Mouse (Mus musculus) hindbrain, embryonic 16.5 days (tissue): ENCODE results near the gene Atxn3. TPM values are rescaled to one million over a fixed set of nuclear protein-coding genes. Genes with fewer than 3 reads are reported as not detected.

ENCODE experiments used
- ATAC-seq: fragments of 200-750 bp; cut with Nextera tagmentation; 2 replicates; pipeline ENCODE4 v1.8.0; 2017; ENCODE audit warnings: moderate TSS enrichment, moderate library complexity
- H3K27ac ChIP-seq: fragments of 300-500 bp; sonication (generic); 2 replicates; pipeline ENCODE4 v1.5.1; 2014; ENCODE audit warnings: low read depth, mild to moderate bottlenecking, control low read depth, low read length, moderate library complexity
- H3K27me3 ChIP-seq: fragments of 300-500 bp; sonication (generic); replicated peaks from 2 replicates; pipeline ENCODE4 v1.6.1; 2014; ENCODE audit warnings: low read length; ENCODE audit not compliant: control insufficient read depth, insufficient read depth
- H3K36me3 ChIP-seq: fragments of 300-500 bp; sonication (generic); 2 replicates; pipeline ENCODE4 v1.6.1; 2014; ENCODE audit warnings: mild to moderate bottlenecking, low read length, moderate library complexity, mixed read lengths; ENCODE audit not compliant: control insufficient read depth, insufficient read depth
- H3K4me1 ChIP-seq: fragments of 300-500 bp; sonication (generic); 2 replicates; pipeline ENCODE4 v1.6.1; 2014; ENCODE audit warnings: low read depth, low read length; ENCODE audit not compliant: control insufficient read depth, insufficient read depth
- H3K4me2 ChIP-seq: fragments of 300-500 bp; sonication (generic); 2 replicates; pipeline ENCODE4 v1.6.1; 2014; ENCODE audit warnings: mild to moderate bottlenecking, low read length, control low read depth, moderate library complexity
- H3K4me3 ChIP-seq: fragments of 300-500 bp; sonication (generic); 2 replicates; pipeline ENCODE4 v1.5.1; 2014; ENCODE audit warnings: mild to moderate bottlenecking, low read length, control low read depth, moderate library complexity
- H3K9ac ChIP-seq: fragments of 300-500 bp; sonication (generic); 2 replicates; pipeline ENCODE4 v1.6.1; 2014; ENCODE audit warnings: low read depth, mild to moderate bottlenecking, control low read depth, low read length, moderate library complexity
- H3K9me3 ChIP-seq: fragments of 300-500 bp; sonication (generic); 2 replicates; pipeline ENCODE4 v1.6.1; 2014; ENCODE audit warnings: mild to moderate bottlenecking, low read length, moderate library complexity; ENCODE audit not compliant: control insufficient read depth
- WGBS: fragments of 180-500 bp; shearing (Covaris S2); extraction: QIAGEN DNeasy Blood & Tissue Kit; methylation state at CpG from one replicate; pipeline ENCODE4 v1.1.7; 2014; 5-methylcytosine and 5-hydroxymethylcytosine counted together
- polyA plus RNA-seq: library from polyadenylated mRNA; unstranded; fragments of >200 nt; fragmentation: Nextera tagmentation; extraction: Ambion mirVana; gene quantifications from 2 replicates; pipeline ENCODE4 v1.2.1, GENCODE M21; 2015

Atxn3 gene
- polyA plus RNA-seq, 1 experiment from 2014 or later = 9.0 TPM

DNA sequence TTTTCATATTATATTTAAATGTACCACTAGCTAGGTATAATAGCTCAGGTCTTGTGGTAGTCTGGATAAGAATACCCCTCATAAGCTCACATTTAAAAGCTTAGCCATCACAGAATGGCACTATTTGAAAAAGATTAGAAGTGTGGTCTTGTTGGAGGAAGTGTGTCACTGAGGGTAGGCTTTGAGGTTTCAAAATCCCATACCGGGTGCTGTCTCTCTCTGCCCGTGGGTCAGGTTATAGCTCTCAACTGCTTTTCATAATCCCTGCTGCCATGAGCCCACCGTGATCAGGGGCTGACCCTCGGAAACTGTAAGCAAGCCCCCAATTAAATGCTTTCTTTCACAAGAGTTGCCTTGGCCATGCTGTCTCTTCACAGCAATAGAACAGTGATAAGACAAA, 53.1 kb downstream of the Atxn3 start:
- Histone ChIP-seq H3K4me3 (no peak overlapping the region), H3K27ac (no peak overlapping the region), H3K9me3 (no peaks in the 10 kb centered on the region), H3K27me3 (no peaks in the 10 kb centered on the region), H3K9ac (no peak overlapping the region), H3K36me3 (peaks cover 11% of the 10 kb centered on the region), H3K4me1 (no peaks in the 10 kb centered on the region), H3K4me2 (no peak overlapping the region)
- no peak for ATAC-seq
- 91% methylated on average over 4 of the region's 4 CpGs for WGBS

DNA sequence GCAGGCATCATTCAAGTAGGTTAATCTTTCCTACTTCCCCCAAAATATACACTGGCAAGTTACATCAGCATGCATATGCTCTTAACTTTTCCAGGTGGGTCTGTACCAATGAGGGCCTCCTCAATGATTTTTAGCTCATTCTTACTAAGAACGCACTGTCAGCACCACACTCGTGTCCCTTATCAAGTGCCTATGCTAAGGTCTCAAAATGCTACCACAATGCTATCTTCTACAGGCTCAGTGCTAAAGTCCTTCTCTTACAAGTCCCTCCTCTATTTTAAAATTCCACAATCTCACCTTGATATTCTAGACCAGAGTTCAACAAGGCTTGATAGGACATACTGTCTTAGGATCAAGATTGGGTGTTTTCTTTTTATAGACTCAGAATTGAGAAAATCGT, 53.9 kb downstream of the Atxn3 start:
- H3K4me2 ChIP-seq = no peak overlapping the region
- peaks cover 11% of the 10 kb centered on the region for H3K36me3 ChIP-seq
- no peak overlapping the region for H3K9ac ChIP-seq
- H3K27ac ChIP-seq = no peak overlapping the region
- no peak for ATAC-seq
- no peak overlapping the region for H3K4me3 ChIP-seq
- no peaks in the 10 kb centered on the region for H3K4me1 ChIP-seq
- no peaks in the 10 kb centered on the region for H3K27me3 ChIP-seq
- H3K9me3 ChIP-seq = no peaks in the 10 kb centered on the region
- WGBS = 98% methylated on average over 3 of the region's 3 CpGs

DNA sequence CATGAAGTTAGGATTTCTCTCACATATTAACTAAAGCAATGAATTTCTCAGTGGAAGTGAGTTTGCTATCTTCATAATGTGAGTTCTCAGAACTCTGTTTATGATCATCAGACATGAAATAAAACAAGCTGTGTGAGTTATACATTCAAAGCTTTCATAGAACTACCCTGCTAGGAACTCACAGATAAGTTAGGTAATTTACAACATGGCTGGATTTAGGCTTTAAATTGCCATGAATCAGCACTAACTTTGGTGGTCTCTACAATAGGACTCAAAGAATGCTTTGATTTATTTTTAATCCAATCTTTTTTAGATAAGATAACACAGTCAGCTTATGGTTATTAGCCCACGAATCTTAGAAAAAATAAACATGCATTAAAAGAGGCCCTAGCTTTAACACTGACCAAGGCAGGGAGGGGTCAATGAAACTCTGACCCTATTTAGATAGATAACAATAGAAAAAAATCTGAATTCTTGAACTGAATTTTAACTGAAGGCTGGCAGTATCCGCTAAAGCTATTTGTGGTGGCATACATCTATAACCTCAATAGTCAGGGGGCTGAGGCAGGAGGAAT, 58.3 kb downstream of the Atxn3 start:
- no peaks in the 10 kb centered on the region for H3K9me3 ChIP-seq
- H3K27me3 ChIP-seq = no peaks in the 10 kb centered on the region
- H3K4me3 ChIP-seq = no peak overlapping the region
- no peaks in the 10 kb centered on the region for H3K4me1 ChIP-seq
- peaks cover 3% of the 10 kb centered on the region; the same call in 1 of the 2 replicates for H3K36me3 ChIP-seq
- H3K4me2 ChIP-seq = no peak overlapping the region
- H3K27ac ChIP-seq = no peak overlapping the region
- no peak for ATAC-seq
- 88% methylated on average over 2 of the region's 2 CpGs for WGBS
- H3K9ac ChIP-seq = no peak overlapping the region

DNA sequence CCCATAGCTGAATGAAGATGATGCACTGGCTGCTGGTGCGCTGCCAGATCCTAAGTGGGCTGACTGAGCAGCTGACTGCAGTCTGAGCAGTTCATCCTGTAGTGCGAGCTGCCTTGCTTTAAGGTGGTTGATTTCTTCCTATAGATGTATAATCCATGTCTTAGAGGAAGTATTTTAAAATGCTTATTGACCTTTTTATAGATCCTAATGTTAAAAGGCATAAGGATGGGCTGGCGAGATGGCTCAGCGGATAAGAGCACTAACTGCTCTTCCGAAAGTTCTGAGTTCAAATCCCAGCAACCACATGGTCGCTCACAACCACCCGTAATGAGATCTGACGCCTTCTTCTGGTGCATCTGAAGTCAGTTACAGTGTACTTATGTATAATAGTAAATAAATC, 59.1 kb downstream of the Atxn3 start:
- Histone ChIP-seq H3K36me3 (peaks cover 7% of the 10 kb centered on the region), H3K9ac (no peak overlapping the region), H3K27ac (no peak overlapping the region), H3K9me3 (no peaks in the 10 kb centered on the region), H3K4me3 (no peak overlapping the region), H3K4me1 (no peaks in the 10 kb centered on the region), H3K27me3 (no peaks in the 10 kb centered on the region), H3K4me2 (no peak overlapping the region)
- ATAC-seq = no peak
- 97% methylated on average over 8 of the region's 8 CpGs for WGBS

DNA sequence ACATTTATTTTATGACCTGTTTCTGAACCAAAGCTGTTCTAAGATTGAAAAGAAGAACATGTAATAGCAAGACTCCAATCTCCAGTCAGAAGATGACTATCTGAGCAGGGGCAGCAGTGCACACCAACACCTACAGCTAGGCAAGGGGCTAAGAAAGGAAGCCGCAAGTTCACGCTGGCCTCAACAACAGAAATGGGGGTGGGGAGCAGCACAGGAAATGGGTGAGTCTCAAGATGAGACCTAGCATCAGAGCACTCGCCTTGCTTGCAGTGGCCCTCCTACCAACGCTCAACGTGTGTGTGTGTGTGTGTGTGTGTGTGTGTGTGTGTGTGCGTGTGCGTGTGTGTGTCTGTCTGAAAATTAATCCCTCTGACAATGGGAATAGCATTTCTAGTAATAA, 60.9 kb downstream of the Atxn3 start:
- no peak overlapping the region for H3K4me3 ChIP-seq
- H3K27me3 ChIP-seq = no peaks in the 10 kb centered on the region
- no peak for ATAC-seq
- WGBS = 89% methylated on average over 7 of the region's 7 CpGs
- H3K4me2 ChIP-seq = no peak overlapping the region
- H3K27ac ChIP-seq = no peak overlapping the region
- H3K9me3 ChIP-seq = no peaks in the 10 kb centered on the region
- H3K36me3 ChIP-seq = peaks cover 14% of the 10 kb centered on the region
- H3K9ac ChIP-seq = no peak overlapping the region
- H3K4me1 ChIP-seq = no peaks in the 10 kb centered on the region

DNA sequence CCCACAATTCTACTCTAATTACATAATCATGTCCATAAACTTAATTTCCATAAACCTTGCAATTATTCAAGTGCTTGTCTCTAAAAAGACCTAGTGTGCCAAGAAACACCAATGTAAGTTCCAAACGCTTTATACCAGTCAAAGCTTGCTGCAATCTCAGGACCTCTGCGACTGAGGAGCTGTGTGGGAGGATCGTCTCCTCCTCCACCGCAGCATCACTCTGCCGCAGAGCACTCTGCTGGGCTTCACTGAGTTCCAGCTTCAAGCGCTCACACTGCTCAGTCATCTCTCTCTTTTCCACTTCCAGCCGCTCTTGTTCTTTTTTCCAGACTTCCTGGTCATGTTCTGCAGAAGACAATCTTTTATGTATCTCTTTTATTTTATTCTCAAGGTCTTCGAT, 64.8 kb downstream of the Atxn3 start:
- Histone ChIP-seq H3K4me3 (no peak overlapping the region), H3K27me3 (no peaks in the 10 kb centered on the region), H3K4me1 (no peaks in the 10 kb centered on the region), H3K9ac (no peak overlapping the region), H3K4me2 (no peak overlapping the region), H3K9me3 (no peaks in the 10 kb centered on the region), H3K36me3 (peaks cover 19% of the 10 kb centered on the region), H3K27ac (no peak overlapping the region)
- ATAC-seq = no peak
- WGBS = 88% methylated on average over 8 of the region's 8 CpGs

DNA sequence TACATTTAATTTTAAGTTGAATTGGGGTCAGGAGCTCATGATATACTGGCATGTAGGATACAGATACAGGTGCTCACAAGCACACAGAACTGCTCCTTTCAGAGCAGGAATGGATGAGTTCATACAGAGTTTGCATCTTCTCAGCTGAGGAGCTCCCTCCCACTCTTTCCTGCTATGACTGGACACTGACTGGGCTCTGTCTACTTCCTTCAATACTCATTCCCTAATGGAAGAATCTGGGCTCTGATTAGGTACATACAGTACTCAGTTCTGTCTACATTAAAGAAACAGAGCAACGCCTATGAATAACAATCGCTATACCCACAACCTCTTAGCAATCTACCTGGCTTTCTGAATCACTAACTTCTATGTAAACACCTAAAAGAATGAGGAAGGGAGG, 65.2 kb downstream of the Atxn3 start:
- 95% methylated on average over 2 of the region's 2 CpGs for WGBS
- Histone ChIP-seq H3K36me3 (peaks cover 19% of the 10 kb centered on the region), H3K4me2 (no peak overlapping the region)

DNA sequence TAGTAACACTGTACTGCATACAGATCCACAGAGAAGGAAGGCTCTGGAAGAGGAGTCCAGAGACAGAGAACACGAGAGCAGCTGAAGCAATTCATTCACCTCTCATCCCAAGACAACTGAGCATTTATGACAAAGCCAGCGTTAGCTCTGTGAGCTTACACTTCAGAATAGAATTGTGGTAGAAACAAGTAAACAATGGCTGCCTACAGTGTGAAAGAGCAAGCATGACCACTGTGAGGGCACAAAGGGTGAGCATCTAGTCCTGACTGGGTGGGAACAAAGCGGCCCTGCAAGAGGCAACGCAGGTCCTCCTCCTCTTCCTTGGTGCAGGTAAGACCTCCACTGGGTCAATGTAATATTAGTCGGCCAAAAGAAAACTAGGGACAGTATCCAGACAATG, 67.0 kb downstream of the Atxn3 start:
- 82% methylated on average over 5 of the region's 5 CpGs for WGBS
- Histone ChIP-seq H3K36me3 (peaks cover 21% of the 10 kb centered on the region), H3K4me1 (no peaks in the 10 kb centered on the region), H3K4me3 (no peak overlapping the region), H3K9ac (no peak overlapping the region), H3K27me3 (no peaks in the 10 kb centered on the region), H3K9me3 (no peaks in the 10 kb centered on the region), H3K27ac (no peak overlapping the region), H3K4me2 (no peak overlapping the region)
- ATAC-seq = no peak

More for the DNA sequence above, 65.2 kb downstream of the Atxn3 start:
- no peak for ATAC-seq
- Histone ChIP-seq H3K4me3 (no peak overlapping the region), H3K27me3 (no peaks in the 10 kb centered on the region), H3K9ac (no peak overlapping the region), H3K27ac (no peak overlapping the region), H3K4me1 (no peaks in the 10 kb centered on the region), H3K9me3 (no peaks in the 10 kb centered on the region)

DNA sequence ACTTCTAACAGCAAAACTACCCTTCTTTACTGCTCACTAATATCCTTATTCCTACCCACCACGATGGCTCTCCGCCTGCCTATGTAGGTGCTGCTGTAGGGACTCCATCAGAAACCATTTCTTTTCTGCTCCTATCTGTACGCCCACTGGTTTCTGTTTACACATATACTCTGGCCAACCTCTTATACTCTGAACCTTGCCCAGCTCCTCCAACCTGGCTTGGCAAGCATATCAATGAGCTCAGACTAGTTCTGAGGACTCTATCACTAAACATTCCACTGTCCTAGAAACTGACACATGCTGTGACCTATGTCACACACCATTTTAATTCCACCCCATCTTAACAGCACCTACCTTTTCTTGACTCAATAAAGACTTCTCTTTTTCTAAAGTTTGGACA, 68.7 kb downstream of the Atxn3 start:
- Histone ChIP-seq H3K36me3 (peaks cover 30% of the 10 kb centered on the region), H3K4me3 (no peak overlapping the region), H3K4me1 (no peaks in the 10 kb centered on the region), H3K9ac (no peak overlapping the region), H3K9me3 (no peaks in the 10 kb centered on the region), H3K27ac (no peak overlapping the region), H3K4me2 (no peak overlapping the region), H3K27me3 (no peaks in the 10 kb centered on the region)
- WGBS = 97% methylated on average over 3 of the region's 3 CpGs
- no peak for ATAC-seq

DNA sequence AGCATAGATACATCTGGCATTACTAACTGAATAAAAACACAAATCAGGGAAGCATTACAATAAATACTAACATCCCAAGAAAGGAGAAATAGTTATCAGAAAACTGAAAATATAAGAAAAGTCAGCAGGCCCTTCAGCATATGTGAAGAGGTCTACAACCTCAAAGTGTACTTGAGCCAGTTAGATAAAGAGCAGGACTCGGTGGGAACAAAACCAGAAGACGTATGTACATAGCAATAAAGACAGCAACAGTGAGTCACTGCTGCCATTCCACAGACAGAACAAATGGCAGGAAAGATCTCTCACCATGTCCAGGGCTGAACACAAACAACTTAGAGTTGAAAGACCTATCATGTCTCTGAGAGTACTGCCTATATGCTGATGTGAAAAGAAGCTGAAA, 69.7 kb downstream of the Atxn3 start:
- no peak for ATAC-seq
- H3K4me2 ChIP-seq = no peak overlapping the region

More for the DNA sequence above, 69.7 kb downstream of the Atxn3 start:
- no peak overlapping the region for H3K27ac ChIP-seq
- no peaks in the 10 kb centered on the region for H3K4me1 ChIP-seq
- no peaks in the 10 kb centered on the region for H3K9me3 ChIP-seq
- peaks cover 28% of the 10 kb centered on the region for H3K36me3 ChIP-seq
- H3K9ac ChIP-seq = no peak overlapping the region
- WGBS = 91% methylated on average over 2 of the region's 2 CpGs
- H3K4me3 ChIP-seq = no peak overlapping the region
- H3K27me3 ChIP-seq = no peaks in the 10 kb centered on the region
